Mouse (Mus musculus) induced T-regulatory cell, adult 2 months (primary cell): ENCODE data around the gene Catsperz.
A peak's percentile ranks its signal among the peaks of the same experiment; 100 is the strongest.

Experiments used
- DNase-seq: peaks from one replicate; pipeline ENCODE4 v3.0.0-alpha.2; 2012; ENCODE audit warnings: low read depth

Gene Catsperz

DNA sequence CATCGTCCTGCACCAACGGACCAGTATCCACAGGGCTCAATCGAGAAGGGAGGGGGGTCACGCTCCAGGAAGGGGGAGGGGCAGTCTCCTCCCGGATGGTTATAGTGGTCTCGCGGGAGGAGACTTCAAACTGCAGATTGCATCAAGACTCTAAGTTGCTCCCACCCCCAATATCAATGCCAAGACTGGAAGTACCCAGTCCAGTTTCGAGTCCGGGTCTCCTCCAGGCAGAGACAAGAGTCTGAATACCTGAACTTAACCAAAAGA lies at the start of gene Catsperz:
Catsperz (minus strand) TSS at position 74 of the 267 bp plus-strand sequence.
- no peak for DNase-seq

DNA sequence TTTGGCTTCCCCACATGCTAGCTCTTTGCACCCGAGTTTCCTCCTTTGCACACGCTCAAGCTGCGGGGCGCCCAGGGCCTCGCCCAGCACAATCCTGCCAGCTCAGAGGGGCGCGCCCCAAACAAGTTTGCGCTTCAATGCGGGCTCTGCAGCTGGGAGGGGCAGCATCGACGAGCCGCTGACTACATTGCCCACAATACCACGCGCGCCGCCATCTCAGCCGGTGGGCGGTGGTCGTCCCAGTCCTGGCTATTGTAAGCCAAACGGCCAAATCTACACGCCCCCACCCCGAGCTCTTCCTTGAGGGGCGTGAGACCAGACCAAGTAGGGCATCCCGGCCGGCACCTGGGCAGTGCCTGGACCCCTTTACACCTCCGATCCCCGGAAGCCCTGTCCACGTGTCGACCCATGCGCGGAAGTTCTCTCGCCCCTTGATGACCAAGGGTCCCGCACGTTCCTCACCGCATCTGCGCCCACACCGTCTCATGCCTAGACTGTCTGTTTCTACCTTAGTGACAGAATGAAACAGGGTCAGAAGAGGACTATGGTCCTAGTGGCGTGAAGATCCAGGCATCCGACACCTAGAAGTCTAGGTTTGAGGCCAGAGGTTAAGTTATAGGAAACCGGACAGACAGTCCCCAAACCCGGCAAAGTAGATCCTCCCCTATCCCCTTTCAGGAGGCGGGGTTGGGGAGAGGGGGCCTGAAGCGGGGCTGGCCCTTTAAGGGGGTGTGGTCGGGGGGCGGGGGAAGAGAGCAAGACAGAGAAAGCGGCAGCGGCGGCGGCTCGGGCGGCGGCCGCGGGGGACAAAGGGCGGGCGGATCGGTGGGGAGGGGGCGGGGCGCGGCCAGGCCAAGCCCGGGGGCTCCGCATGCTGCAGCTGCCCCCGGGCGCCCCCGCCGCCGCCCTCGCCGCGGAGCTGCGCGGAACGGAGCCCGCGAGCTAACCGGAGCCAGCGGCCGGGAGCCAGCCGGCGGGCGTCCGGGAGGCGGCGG lies 49.3 kb upstream of the Catsperz start, which contains the start of gene Ppp1r14b:
Ppp1r14b (plus strand) TSS at position 758 of the 995 bp plus-strand sequence.
- DNase-seq: peak; percentile 88

DNA sequence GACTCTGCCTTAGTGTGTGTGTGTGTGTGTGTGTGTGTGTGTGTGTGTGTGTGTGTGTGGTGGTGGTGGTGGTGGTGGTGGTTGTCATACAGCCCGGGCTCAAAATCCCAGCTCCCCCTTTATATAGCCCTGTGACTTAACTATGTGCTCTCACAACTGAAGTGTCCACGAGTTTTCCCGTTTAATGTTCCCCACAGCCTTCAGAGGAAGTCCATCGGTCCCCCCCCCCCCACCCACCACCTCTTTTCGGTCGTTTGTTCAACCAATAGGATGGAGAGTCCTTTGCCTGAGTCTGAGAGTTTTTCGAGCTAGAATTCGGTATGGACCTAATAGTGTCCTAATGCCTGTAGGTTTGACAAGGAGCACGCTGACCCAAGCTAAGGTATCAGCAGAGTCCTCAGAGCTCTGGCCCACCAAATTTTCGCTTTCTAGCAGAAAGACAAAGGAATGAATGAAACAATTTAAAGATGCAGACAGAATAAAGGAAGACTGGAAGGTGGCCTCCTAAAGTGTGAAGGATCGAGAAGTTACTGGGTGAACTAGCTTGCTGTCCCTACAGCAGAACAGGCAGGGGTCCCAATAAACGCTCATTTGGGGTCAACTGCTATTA lies 48.5 kb upstream of the Catsperz start:
- DNase-seq: no peak

DNA sequence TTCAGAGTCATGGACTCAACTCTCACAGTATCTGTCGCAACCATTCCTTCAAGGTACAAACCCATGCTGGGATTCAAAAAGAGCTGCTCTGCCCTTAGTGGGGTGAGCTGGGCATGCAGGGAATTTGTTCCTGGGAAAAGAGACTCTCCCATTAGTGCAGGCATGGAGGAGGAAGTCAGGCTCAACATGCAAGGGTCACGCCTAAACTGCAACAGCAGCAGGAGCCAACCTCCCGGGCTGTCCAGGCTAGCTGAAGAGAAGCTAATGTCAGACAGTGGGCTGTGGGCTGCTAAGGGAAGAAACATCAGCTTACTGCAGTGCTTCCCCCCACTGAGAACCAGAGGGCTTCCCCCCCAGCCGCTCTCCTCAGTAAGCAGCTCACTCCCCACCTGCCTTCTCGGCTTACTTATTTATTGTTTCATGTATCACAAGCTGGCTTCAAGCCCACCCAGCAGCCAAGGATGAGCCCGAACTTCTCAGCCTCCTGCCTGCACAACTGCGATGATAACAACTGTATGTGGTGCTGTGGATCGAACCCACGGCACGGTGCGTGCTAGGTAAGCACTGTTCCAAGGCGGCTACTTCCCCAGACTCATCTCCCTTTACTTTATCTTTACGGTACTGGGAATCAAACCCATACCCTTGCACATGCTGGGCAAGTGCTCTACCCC lies 47.2 kb upstream of the Catsperz start:
- no peak for DNase-seq

DNA sequence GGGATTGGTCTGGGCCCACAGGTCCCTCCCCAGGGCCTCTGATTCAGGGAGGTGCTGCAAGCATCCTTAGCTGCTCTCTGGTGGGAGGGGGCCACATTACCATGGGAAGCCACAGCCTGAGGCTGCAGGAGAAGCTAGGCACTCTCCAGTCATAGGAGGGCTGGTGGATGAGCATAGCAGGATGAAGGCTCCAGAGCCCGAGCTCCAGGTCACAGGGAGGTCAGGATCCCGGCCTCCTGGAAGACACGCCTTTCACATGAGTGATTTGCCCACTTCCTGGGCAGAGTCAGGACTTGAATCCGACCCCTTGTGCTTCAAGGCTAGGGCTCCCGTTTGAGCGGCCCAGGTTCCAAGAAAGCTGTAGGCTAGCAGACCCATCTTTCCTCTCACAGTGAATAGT lies 46.5 kb upstream of the Catsperz start:
- DNase-seq: no peak

DNA sequence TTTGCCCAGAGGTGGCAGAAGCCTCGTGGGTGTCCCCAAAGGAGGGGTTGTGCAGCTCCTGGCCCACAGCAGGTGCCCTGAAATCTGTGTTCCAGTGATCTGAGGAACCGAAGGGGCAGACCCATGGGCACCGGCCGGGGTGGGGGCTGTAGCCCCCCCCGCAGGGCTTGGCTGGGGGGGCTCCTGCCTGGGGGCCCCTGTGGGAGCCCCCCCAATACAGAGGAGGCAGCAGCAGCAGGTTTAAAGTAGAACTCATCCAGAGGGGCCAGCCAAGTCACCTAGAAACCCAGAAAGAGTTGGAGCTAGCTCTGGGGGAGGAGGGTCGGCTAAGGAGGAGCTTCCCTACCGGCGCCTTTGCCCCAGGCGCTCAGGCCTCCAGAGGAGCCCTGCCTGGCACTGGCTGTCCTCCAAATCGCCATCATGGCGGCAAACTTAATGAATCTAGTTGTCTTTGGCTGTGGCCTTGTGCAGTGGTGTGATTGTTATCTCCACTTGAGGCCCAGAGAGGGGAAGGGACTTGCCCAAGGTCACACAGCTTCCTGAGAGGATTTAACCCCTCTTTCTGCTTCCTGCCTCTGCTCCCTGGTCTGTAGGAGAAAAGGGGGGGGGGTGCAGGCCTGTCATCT lies 45.4 kb upstream of the Catsperz start:
- DNase-seq: peak; percentile 73

DNA sequence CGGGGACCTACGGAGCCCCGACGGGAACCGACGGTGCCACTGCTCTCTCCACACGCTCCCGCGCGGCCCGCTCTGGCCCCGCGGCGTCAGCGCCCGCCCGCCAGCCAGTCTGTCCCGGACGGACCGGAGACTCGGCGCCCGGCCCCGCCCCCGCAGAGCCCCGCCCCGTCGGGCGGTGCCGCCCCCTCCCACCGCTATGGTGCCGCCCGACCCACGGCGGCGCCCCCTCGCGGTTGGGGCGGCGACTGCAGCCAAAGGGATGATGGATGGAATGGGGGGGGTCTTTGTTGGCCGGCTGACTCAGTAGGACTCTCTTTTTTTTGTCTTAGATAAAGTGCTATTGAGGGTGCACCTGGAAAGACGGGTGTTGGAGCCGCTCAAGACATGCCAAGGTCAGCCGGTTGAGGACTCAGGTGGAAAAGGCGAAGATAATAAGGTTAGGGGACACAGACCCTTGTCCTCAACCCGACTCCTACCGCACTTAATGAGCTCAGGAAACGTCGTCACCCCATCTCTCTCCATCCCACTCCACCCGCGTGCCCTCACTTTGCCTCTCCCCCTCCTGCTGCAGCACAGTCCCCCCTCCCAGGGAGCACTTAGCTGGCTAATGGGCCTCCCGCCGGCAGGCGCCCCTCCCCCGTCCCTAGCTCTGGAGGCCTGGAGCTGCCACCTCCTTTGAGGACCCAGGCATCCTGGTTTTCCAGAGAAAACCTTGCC lies 44.6 kb upstream of the Catsperz start:
- peak; percentile 89 for DNase-seq

DNA sequence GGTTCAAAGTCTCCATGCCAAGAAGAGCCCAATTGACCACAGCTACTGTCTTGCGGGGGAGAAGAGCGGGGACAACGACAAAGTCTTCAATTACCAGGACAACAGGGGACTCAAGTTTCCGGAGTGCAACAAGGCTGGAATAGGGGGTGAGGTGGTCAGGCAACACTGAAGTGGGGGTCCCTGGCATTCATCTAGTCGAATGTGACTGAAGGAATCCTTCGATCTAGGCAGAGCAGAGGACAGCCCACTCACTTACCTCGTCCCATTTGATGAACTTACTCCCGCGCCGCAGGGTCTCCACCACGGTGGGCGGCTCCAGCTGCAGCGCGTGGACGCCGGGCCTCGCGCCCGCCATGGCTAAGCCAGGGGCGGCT lies 44.1 kb upstream of the Catsperz start:
- no peak for DNase-seq

DNA sequence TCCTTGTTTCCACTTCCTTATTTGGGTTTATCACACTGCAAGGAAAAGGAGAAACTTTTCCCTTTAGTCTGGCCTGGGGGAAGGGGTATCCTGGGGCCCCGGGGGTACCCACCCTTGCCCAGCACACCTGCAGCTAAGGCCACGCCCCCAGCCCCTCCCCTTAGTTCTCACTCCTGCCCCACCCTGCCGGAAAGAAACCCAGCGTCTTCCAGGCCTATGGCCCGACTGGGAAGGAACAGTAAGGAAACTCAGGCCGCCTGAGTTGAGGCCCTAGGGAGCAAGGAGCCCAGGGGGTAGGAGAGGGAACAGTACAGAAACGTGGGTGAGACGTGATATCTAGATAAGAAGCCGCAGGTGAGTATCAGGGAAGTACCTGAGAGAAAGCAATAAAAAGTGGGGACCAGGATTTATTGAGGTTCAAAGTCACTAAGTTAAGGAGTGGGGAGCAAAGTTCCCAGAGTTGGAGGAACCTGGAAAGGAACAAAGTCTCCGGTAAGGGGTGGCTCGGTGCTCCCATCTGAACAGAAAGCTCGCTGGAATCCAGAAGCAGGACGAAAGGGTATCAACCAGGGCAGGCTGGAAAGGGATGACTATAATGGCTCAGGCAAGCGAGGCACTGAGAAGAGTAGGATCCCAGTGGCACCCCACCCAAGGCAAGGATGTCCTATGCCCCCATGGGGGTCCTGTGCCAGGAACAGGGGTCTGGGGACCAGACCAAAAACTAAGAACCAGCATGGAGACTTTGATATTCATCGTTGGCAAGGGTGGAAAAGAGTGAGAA lies 43.5 kb upstream of the Catsperz start:
- peak; percentile 55 for DNase-seq

DNA sequence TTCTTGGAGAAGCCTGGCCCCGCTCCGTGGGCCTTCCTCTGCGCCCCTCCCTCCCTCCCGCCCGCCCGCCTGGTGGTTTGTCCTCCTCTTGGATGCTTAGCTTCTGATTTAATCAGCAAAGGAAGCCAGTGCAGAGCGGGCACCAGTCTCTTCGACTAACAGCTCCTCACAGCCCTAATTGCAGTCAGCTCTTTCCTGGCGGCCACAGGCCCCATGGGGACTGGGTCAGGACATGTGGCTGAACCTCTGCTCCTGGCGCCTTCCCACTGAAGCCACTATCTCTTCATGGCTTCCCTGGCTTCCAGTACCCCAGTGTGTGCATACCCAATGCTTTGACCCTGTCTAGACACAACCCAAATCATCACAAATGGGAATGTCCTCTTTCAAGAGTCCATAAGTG lies 31.3 kb upstream of the Catsperz start:
- DNase-seq: no peak

DNA sequence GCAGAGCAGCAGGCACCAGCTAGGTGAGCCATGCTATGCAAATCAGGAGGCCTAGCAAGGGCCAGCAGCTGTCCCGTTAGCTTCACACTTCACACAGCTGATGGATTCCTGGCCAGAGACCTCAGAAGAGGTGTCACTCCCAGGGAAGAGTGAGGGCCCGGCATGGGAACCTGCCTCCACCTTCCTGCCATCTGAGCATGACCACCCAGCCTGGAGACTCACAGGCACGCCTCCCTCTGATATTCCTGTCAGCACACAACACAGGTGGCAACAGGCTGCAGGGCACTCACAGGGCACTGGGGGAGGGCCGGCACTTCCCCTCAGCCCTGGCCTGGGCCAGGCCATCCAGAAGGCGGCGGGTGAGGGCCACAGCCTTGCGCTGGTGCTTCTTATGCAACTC lies 30.2 kb upstream of the Catsperz start:
- no peak for DNase-seq

DNA sequence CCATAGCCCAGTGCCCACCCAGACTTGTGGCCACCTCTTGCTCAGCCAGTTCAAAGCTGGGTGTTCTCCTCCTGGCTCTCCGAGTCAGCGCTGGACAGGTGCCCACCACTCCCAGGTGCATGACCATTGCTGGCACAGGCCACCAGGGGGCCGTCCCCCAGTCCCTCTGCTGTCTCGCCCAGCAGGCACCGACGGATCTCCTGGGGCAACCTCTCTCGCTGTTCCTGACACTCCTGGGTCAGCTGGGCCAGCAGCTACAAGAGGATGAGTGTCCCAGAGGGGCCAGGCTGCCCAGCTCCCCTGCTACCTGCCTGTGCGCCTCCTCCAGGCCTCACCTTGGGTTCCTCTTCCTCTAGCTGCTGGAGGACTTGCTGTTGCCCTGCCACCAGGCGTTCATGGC lies 28.9 kb upstream of the Catsperz start:
- DNase-seq: peak; percentile 55

DNA sequence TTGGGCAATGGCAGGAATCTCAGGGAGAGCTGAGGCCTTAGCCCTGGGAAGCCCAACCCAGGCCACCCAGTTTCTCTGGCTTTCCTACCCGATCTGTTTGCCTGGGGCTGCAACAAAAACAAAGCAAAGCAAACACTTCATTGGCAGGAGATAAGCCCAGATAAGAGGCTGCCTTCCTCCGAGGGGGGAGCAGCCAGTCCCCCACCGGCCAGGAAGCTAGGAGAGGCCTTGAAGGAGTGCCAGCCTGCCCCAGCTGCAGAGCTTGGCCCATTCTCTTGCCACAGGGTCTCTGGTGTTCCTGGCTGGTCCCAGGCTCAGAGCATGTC lies 27.5 kb upstream of the Catsperz start:
- peak; percentile 45 for DNase-seq

DNA sequence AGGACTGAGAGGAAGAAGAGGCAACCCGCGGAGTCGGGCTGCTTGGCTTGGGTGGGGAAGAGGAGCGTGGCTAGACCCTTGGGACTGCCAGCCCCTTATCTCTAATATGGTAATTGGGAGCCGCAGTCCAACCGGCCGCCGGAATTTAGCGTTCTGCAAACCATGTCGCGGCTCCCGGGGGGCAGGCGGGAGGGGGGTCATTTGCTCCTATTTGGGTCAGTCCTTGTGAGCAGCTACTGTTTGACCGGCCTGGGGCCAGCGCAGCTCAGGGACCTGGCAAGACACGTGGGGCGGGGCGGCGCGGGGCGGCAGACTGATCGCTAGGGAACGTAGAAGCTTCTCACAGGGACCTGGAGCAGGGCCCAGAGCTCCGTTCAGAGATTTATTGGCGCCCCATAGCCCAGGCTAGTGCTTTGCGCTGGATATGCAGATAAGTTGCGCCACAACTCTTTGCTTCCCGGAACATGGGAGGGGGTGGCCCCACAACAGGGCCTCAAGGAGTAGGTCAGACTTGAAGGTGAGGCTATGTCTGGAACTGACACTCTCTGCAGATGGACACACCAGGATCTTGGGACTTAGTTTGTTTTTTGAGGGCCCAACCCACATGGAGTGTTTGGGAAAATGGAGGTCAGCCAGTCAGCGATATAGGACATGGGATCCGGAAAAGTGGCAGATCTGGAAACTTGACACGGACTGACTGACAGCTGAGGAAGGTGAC lies 27.0 kb upstream of the Catsperz start:
- DNase-seq: peak; percentile 65

DNA sequence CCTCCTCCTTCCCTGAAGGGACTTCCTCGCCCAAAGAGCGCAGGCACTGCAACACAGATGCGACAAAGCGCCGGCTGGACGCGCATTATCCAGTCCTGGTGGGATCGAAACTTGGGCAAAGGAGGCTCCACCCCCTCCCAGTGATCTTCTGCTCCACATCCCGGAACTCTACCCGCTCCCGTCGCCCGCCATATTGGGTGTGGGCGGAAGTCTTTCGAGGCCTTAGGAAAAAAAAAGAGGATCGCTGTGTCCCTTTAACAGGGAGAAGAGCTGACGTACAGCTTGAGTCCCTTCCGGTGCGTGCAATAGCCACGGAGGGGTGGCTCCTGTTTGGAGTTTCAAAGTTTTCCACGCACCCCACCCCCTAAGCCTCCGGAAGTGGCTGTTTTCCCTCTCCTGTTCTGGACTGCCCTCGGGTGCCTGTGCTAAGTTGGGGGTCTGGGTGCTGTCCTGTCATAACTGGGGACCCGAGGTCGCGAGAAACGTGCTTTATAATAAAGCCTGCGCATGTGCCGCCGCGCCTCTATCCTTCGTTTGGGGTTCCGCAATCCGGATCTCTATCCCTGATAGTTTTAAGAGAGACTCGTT lies 26.3 kb upstream of the Catsperz start:
- peak; percentile 90 for DNase-seq

DNA sequence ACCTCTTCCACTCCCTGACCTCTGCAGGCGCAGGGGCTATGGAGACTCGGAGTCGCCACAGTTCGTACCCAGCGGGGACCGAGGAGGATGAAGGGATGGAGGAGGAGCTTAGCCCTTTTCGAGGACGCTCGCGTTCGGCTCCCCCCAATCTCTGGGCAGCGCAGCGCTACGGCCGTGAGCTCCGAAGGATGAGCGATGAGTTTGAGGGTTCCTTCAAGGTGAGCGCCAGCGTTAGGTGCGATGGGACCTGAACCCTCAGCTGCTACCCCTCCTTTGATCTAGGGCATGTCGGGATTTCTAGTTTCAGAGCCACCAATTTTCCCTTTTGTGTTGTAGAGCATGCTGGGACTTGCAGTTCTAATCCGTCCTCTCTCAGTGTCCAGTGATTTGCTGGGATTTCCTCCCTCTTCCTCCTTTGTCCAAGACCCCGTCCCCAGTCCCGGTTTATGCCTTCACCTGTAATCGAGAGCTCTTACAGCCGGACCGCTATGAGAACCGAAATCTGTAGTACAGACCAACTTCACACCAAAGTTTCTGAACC lies 25.5 kb upstream of the Catsperz start:
- peak; percentile 71 for DNase-seq

DNA sequence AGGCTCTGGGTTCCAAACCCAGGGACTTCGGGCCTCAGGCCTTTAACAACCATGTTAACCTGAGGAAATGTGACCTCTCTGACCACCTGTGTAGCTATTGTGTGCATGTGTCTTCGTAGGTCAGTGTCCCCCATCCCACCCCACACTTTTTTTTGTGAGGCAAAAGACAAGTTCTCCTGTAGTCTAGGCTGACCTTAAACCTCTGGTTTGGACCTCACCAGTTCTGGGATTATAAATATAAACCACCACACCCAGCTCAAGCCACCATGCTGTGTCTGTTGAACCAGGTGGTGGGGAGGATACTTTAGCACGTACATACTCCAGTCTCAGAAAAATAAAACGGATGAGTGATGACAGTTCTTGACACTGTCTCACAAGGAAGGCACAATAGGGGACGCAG lies 24.8 kb upstream of the Catsperz start:
- DNase-seq: no peak

DNA sequence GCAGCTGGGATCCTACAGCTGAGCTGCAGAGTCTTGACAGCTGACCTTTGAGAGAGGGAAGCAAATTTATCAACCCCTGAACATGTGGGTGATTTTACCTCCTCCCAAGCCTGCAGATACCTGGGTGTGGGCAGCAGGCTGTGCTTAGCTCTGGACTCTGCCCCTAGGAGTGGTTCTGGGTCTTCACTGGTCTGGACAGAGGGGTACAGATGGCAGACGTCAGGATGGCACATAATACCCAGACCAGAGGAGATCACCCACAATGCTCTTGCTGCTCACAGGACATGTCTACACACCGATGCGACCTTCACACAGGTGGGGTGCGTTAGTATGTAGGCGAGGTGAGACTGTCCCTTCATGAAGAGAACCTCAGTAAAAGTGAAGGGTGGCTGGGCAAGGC lies 24.4 kb upstream of the Catsperz start:
- no peak for DNase-seq

DNA sequence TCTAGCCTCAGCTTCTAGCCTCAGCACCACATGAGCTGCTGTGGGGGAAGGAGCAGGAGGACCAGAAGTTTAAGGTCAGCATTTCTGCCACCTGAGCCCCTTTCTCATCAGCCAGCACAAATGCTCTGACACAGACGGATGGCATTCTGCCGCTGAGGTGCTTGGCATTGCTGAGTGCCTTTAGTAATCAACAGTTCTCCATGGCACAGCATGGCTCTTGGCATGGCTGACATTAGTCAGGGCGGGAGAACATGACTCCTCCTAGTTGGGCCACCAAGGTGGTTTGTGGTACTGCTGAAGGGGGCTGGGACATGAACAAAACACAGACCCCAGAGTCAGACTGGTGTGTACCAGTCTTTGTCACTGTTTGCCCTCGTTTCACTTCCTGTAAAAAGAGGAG lies 23.0 kb upstream of the Catsperz start:
- DNase-seq: no peak

DNA sequence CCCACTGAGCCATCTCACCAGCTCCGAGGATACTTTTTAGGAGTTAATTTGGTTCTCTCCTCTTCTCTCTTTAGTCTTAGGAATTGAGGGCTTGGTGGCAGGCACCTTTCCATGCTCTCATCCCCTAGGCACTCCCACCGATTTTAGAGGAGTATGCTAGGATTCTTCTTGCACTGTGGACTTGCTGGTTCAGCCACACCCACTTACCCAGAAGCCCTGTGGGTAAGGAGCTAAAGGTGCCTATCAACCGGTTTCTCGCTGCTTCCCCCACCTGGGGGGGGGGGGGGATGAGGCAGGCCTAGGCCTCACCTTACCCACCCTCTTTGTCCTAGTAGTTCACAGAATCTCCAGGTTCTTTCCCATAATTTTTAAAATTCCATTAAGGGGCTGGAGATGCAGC lies 22.6 kb upstream of the Catsperz start:
- no peak for DNase-seq
